Mouse (Mus musculus): ENCODE measurements at regions not wholly inside any gene's neighbourhood (a gene's known extent, or its start where the extent isn't known, plus 50 kb on each side); places are given as distances from the start of the nearest gene placed in this dataset.

DNA sequence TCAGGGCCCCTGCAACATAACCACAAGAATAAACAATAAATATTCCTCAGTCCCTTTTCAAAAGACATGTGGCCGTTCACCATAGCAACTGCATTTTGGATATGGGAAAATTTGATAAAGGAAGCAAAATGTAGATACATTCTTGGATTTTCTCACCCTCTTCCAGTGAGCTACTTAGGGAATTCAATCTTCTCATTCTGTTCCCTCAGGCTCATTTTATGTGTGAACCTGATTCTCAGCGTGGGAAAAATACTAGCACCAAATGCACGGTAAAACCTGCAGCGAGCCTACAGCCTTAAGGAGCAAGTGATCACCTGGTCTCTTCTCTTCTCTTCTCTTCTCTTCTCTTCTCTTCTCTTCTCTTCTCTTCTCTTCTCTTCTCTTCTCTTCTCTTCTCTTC lies 322.5 kb upstream of the Cwc22 start:
- TF ChIP-seq CTCF (IDR thresholded peaks at IDR 0.05; ENCODE audit: low read depth) (no peak), EP300 (optimal IDR thresholded peaks at IDR 0.05) (no peak)
